In the genomic region with DNA sequence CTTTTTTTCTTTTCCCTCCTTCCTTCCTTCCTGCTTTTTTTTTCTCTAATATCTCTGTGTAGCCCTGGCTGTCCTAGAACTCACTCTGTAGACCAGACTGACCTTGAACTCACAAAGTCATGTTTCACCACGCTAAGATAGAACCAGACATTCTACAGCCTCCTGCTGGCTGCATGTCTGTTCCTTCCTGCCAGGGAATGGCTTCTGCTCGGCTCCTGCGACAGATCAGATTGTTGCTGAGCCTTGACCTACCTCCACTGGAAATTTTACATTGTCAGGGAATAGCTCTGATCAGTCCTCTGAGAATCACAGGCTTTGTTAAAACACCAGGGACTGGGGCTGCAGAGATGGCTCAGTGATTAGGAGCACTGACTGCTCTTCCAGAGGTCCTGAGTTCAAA, we compare ENCODE assay signal across 25 mouse cellular contexts. TPM values are rescaled to one million over a fixed set of nuclear protein-coding genes. Genes with fewer than 3 reads are reported as not detected.
"Had no signal": no experiment of that assay in that cellular context is flagged by ENCODE, and none has a peak within 500 bp of the region (broad histone marks: within the 10 kb centered on the region; RNA-seq: fewer than 3 reads in every experiment).

No protein-coding gene starts in this region.

- H3K9ac ChIP-seq: lung, embryonic 15.5 days; midbrain, embryonic 12.5 days; neural tube, embryonic 13.5 days; neural tube, embryonic 15.5 days had no signal

- H3K36me3 ChIP-seq: lung, embryonic 15.5 days; midbrain, embryonic 10.5 days; midbrain, embryonic 12.5 days; neural tube, embryonic 13.5 days; neural tube, embryonic 15.5 days had no signal

- H3K27me3 ChIP-seq: lung, embryonic 15.5 days; midbrain, embryonic 12.5 days; neural tube, embryonic 13.5 days; neural tube, embryonic 15.5 days had no signal

- ATAC-seq: lung, postnatal 0 days; midbrain, embryonic 16.5 days had no signal

- H3K27ac ChIP-seq: lung, embryonic 15.5 days; midbrain, embryonic 10.5 days; midbrain, embryonic 12.5 days; neural tube, embryonic 13.5 days; neural tube, embryonic 15.5 days had no signal

- H3K4me1 ChIP-seq: lung, embryonic 15.5 days; midbrain, embryonic 10.5 days; midbrain, embryonic 12.5 days; neural tube, embryonic 15.5 days had no signal

- H3K4me3 ChIP-seq: lung, embryonic 15.5 days; midbrain, embryonic 10.5 days; midbrain, embryonic 12.5 days; myocyte; neural tube, embryonic 13.5 days; neural tube, embryonic 15.5 days had no signal

- DNase-seq: lung, adult 2 months; lung, postnatal 4 days; midbrain, embryonic 14.5 days; retina, postnatal 1 day; right cerebral cortex, adult 18-20 months; right cerebral cortex, postnatal 25 days; right cerebral cortex, postnatal 4 days; spleen, adult 18-20 months; thymus, adult 18-20 months; thymus, postnatal 25 days; thymus, postnatal 4 days had no signal

- H3K9me3 ChIP-seq: lung, embryonic 15.5 days; midbrain, embryonic 10.5 days; midbrain, embryonic 12.5 days; neural tube, embryonic 13.5 days; neural tube, embryonic 15.5 days had no signal

- H3K4me2 ChIP-seq: lung, embryonic 15.5 days; midbrain, embryonic 12.5 days; neural tube, embryonic 13.5 days; neural tube, embryonic 15.5 days had no signal

RNA-seq across cellular contexts. Expression of gene Kcng3, which starts 24.0 kb away (rescaled TPM):
- total RNA-seq: megakaryocyte, adult 5-6 weeks; megakaryocyte-erythroid progenitor cell, adult 5-6 weeks had no signal
- polyA plus RNA-seq: lung, embryonic 15.5 days; lung, postnatal 0 days; midbrain, embryonic 10.5 days; midbrain, embryonic 14.5 days; myocyte; neural tube, embryonic 11.5 days; neural tube, embryonic 13.5 days; stomach, embryonic 14.5 days; stomach, embryonic 16.5 days; thymus, postnatal 0 days had no signal
